Mouse (Mus musculus): Measurements from ENCODE around the gene Pbld1.
"Not testable (repeated sequence)": the region's sequence is repeated elsewhere in the genome, so short reads cannot be mapped to it uniquely, and the experiment has no call there.

Gene Pbld1

GRCm38 (mm10) chr10:63039867-63040628 is 19.9 kb upstream of the Pbld1 start:
- DNase-seq (ENCODE audit: low read depth): no peak

GRCm38 (mm10) chr10:63043154-63043553 is 16.8 kb upstream of the Pbld1 start:
- DNase-seq (ENCODE audit: low read depth): no peak

DNA sequence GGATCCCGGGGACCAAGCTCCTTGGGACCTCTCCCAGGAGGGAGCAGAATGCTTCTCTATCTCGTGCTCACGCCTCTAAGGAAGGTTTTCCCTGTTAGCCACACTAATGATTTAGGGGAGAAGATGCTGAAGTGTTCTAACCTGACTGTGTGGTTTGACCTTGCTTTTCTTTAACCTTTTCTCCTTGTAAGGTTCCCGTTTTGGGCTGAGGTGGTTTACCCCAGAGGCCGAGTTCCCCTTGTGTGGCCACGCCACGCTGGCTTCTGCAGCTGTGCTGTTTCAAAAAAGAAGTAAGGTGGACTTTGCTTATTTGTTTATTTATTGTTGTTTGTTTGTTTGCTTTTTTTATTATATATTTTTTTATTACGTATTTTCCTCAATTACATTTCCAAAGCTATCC is 12.2 kb upstream of the Pbld1 start:
- no peak for DNase-seq (ENCODE audit: low read depth)

DNA sequence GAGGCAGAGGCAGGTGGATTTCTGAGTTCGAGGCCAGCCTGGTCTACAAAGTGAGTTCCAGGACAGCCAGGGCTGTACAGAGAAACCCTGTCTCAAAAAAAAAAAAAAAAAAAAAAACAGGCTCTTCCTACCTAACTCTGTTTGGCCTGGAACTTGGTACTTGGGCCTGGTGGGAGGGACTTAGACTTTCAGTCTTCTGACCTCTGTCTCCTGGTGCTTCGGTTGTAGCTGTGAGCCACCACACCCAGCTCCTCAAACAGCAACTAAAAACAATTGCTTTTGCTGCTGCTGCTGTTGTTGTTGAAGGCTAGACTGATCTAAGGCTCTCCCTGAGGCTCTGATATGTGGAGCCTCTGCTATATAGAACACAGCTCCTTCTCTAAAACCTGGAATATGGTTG is 10.9 kb upstream of the Pbld1 start:
- DNase-seq (ENCODE audit: low read depth): no peak

- no peak for DNase-seq (ENCODE audit: low read depth)
Observed at GRCm38 (mm10) chr10:63051267-63051666, 8.7 kb upstream of the Pbld1 start.

DNA sequence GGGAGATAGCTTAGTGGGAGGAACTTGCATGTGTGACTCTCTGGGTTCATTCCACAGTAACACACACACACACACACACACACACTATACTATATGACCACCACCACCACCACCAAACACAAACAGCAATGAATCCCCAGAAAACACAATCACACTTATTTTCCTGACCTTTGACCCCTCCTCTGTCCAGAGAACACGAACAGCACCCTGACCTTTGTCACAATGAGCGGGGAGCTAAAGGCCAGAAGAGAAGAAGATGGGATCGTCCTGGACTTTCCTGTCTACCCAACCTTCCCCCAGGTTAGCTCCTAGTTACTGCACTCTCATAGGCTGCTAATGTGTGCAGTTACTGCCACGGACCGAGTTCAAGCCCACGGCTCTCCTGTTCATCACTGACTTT is 8.0 kb upstream of the Pbld1 start:
- DNase-seq (ENCODE audit: low read depth): no peak

- no peak for DNase-seq (ENCODE audit: low read depth)
Observed at GRCm38 (mm10) chr10:63053007-63053406, 7.0 kb upstream of the Pbld1 start.

DNA sequence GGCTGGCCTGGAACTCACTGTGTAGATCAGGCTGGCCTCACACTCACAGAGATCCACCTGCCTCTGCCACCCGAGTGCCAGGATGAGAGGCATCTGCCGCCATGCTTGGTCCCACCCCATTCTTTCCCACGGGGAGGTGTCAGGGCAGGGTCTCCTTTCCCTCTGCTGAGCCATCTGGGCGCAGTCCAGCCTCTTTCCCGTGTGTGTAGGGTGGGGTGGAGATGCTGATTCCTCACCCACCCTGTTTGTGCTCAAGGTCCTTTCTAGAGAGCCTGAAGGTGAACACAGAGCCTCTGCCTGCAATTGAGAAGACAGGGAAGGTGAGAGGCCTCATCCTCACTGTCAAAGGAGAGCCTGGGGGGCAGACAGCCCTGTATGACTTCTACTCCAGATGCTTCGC is 5.9 kb upstream of the Pbld1 start:
- DNase-seq (ENCODE audit: low read depth): not testable (repeated sequence)

GRCm38 (mm10) chr10:63054586-63054985 is 5.4 kb upstream of the Pbld1 start:
- no peak for DNase-seq (ENCODE audit: low read depth)

- DNase-seq (ENCODE audit: low read depth): no peak
Observed at GRCm38 (mm10) chr10:63056966-63057750, 2.8 kb upstream of the Pbld1 start.

DNA sequence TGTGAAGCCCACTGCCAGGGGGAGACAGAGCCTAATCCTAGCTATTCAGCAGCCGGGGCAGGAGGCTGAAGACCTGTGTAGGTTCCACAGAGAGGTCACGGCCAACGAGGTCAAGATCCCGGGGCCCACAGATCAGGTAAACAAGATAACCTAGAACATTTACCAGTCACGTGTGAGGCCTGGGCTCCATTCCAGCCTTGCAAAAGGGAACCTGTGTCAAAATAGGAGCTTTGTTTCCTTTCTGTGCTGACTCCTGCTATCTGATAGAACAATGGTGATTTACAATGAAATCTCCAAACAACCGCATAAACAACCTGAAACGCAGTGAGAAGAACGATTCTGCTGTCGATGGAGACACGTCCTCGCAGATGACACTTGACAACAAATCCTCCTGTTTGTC is 444 bp downstream of the Pbld1 start:
- no peak for DNase-seq (ENCODE audit: low read depth)

DNA sequence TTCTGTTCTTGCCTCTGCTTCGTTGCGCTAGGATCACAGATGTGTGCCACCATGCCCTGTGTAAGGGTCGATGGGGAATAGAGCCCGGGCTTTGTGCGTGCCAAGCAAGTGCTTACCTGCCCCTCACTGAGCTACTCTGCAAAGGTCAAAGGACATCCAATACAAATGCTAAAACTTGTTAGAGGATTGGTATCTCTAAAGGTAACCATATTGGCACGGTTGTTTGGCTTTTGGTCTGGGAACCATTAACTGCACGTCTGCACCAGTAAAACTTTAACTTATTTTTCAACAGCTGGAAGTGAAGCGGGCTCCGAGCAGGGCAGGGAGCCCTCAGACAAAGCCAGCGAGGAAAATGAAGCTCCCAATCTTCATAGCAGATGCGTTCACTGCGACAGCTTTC is 1.3 kb downstream of the Pbld1 start:
- no peak for DNase-seq (ENCODE audit: low read depth)

DNA sequence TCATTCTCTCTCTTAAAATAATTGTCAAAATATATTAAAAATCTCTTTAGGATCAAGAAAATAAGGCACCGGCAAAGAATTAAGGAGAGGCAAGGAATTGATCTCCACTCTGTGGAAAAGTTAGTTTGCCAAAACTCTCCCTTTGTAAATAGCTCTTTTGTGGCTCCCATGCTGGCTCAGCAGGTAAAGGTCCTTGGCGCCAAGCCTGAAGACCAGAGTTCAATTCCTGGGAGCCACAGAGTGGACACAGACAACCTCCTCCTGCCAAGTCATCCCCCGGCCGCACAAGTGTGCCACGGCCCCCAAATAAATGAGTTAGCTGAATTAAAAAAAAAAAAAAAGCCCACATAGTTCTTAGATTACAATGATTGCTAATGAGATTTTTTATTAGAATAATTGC is 2.7 kb downstream of the Pbld1 start:
- no peak for DNase-seq (ENCODE audit: low read depth)

DNA sequence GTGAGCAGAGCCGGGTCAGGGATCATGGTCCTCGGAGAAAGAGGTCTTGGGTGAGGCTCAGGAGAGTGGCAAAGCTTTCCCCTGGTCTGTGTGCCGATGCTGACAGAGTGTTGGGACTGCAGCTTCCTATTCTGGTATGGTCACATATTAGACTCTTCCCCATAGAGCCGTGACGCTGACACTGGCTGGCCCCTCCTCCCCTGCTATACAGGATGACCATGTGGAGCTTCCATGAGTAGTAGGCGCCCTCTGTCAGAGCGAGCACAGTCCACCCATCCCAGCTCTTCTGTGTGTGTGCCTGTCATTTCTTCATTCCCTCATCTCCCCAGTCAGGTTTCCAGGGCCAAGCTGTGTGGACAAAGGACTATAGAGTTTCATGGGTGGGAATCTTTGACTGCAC is 3.4 kb downstream of the Pbld1 start:
- no peak for DNase-seq (ENCODE audit: low read depth)

DNA sequence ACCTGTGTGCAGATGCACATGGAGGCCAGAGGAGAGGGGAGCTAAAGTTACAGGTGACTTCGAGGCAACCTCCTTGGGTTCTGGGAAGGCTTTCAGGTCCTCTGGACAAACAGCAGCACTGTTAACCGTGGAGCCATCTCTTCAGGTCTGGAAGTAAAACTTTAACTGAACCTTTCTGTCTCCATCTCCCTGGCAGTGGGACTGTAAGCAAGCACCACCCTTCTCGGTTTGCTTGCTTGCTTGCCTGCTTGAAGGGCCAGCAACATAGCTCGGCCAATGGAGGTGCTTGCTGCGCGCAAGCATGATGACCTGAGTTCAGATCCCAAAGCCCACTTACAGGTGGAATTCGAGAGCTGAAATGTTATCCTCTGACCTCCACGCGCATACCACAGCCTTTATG is 4.6 kb downstream of the Pbld1 start:
- no peak for DNase-seq (ENCODE audit: low read depth)

DNA sequence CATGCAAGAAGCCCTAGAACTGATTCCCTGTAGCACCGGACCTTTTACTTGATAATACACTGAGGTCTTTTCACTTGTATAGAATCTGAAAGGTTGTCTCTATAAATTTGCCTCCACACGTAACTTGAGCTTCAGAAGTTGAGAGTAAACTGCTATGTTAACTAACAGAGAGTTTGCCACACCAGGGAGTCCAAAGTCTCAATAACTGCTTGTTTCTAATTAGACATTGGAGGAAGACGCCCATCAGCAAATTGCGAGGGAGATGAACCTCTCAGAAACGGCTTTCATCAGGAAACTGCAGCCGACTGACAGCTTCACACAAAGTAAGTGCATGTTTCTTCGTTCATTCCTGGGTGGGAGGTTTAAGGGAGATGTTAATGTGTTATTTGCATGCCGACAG is 5.6 kb downstream of the Pbld1 start:
- no peak for DNase-seq (ENCODE audit: low read depth)

GRCm38 (mm10) chr10:63065988-63066387 is 6.0 kb downstream of the Pbld1 start:
- DNase-seq (ENCODE audit: low read depth): peak; percentile 29

DNA sequence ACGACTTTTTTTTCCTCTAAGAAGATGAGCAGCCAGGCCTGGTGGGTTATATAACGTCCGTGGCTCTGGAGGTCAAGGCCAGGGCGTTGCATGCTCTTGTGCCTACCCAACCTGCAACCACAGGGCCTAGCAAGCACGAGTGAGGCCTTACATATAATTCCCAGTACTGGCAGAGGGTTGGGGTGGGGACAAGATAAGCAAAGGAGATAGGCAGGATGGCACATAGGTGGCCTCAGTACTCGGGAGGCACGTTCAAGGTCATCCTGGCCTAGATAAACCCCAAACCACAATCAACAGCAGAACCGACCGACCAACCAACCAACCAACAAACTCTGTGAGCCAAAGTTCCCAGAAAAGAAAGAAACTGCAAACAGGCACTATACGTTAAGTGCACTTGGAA is 26.3 kb downstream of the Pbld1 start:
- no peak for DNase-seq (ENCODE audit: low read depth)

- DNase-seq (ENCODE audit: low read depth): no peak
Observed at GRCm38 (mm10) chr10:63089103-63089757, 29.3 kb downstream of the Pbld1 start.

DNA sequence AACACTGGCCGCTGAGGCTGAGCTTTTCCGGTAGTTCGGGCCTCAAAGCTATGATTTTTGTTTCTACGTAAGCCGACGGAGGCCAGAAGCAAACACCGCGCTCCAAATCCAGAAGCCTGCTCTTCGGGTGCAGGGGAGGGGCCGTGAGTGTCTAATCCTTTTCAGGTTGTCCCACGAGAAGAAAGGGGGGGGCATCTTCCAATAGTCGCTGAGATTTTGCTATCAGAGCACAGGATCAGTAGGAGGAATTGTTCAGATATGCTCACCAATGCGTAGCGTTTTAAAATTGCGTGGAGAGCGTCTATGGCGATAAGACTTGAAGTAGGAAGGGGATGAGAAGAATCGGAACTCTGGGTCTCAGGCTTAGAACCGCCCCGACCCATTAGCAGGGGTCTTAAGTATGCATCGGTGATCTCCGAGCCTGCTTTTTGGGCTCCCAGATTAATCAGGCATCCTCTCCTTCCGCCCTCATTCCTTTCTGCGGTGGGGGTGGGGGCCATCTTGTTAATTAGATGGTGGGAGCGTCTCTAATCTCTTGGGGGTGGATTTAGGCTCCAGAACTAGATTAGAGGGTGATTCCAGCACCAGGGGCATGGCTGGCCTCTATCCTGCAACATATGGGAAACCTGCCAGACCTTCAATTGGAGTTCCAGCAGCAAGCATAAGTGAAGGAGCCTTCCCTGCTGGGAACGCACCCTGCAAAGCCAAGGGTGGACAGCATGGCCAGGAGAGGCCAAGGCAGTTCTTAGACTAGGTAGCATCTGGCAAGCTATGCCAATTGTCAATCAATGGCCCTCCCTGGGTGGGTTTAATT is 30.0 kb downstream of the Pbld1 start:
- no peak for DNase-seq (ENCODE audit: low read depth)

DNA sequence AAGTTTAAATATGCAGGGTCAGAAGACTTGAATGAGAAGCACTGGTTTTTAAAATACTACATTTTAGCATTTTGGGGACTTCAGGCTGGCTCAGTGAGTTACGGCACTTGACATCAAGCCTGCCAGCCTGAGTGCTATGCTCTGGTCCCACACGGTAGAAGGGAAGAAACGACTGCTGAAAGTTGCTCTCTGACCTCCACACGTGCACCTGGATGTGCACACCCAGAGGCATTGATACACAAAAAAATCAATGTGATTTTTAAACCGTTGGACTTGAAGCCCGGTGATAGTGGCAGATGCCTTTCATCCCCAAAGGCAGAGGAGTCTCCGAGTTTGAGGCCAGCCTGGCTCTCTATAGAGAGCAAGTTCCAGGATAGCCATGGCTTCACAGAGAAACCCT is 32.0 kb downstream of the Pbld1 start:
- no peak for DNase-seq (ENCODE audit: low read depth)
